Mouse (Mus musculus): ENCODE data around the gene Tldc2.

Tldc2 gene

DNA sequence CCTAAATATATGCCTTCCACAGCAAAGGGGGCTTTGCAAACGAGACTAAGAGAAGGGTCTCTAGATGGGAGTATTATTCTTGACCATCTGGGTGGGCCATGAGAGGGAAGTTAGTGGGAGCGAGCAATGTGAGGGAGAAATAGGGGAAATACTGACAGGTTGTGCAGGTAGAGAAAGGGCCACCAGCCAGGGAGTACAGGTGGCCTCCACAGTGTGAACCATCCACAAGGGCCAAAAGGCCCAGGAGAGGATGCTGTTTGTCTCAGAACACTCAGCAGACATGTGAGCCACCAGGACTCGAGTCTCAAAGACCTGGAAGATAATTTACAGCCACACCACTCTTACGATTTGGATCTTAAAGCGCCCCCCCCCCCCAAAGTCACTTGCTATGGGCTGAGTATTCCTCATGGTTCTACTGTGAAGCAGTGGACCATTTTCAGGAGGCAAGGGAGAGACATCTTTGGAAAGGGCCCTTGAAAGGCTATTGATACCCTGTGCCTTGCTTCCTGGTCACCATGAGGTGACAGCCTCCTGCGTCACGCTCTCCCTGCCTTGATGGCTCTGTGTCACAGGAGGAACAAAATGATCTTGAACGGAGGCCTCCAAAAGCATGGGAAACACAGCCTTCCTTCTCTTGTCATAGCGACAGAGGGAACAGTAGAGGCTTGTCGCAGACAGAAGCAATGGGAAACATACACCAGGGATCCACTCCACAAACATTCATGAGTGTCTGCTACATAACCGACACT, 26.1 kb upstream of the Tldc2 start:
- DNase-seq (ENCODE audit: low spot score) = no peak

DNA sequence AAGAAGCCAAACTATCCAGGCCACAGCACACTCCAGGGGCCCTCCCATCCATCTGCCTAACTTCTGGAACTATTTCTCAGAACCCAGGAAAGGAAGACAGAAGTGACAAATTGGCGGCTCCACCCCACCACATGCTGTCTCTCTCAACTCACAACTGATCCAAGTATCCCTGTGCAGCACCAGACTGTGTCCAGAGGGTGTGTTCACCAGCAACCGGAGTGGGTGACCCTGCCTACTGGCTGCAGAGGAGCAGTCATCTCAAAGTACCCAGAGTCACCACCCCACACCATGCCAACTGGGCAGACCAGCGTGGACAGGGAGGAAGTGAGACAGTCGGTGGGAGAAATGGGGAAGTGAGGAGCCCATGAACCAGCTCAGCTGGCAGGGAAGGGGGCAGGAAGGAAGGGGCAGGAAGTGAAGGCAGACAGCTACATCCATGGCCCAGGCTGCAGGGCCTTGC, 23.6 kb upstream of the Tldc2 start:
- DNase-seq (ENCODE audit: low spot score) = no peak

DNA sequence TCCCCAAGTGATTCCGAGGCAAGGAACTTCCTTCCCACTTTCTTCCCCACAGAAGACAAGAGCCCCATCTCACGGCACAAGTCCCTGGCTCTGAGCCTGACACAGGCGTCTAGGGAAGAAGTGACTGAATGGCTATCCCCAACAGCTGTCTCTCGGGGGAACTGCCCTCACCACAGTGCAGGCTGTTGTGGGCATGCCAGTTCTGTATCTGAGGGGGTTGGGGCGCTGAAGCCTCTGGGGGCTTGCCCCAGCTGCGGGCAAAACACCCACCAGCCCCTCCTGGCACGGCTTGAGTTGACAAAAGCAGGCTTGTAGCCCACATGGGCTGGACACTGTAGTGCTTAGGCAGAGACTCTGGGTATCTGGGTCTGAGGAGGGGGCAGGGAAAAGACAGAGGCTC, 22.7 kb upstream of the Tldc2 start:
- no peak for DNase-seq (ENCODE audit: low spot score)

DNA sequence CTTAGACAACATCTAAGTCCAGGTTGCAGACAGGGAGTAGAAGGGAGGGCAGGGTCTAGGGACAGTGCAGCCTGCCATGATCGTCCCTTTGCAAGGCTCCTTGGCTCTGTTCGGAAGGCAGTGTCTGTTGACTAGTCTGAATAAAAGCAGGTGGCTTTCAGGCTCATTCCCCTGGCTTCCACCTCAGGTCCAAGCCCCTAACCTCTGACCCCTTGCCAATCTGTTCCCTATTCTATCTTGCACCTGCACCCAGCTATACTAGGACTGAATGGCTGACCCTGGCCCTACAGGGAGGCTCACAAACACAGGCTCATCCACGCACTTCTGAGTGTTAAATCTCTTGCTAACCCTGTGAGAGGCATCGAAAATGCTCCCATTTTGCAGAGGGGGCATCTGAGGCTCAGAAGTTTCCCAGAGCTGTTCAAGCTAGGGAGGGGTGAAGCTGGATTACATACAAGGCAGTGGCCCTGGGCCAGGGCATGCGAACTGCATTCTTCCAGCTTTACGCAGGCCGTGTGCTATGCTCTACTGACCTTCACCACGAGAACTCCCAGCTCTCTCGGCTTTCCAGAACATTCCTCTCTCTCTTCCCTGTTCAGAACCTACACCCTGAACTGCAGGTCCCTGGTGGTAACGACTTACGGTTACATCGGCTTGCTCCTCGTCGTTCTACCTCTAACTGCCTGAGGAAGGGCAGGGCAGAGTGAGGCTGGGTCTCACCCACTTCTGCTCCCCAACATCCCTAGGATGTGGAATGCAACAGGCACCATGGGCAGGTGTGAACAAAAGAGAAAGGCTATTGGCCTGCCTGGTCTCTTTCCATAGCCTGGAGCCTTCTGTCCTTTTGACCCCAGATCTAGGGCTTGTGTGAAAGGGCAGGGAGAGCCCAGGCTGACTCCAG, 21.6 kb upstream of the Tldc2 start:
- DNase-seq (ENCODE audit: low spot score) = no peak

DNA sequence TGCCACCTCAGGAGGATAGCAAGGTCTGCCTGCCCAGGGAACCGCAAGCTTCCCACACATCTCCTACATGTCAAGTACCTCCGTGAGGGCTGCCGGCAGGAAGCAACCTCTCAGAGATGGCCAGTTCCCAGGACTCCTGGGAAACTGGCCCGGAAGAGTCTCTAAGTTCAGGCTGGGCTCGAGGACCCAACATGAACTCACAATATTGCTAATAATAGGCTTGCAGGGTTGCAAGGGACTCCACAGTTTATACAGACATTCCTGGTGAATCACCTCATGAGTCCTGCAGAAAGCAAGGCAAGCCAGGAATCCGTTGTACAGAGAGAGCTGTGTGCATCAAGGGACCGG, 21.0 kb upstream of the Tldc2 start:
- DNase-seq (ENCODE audit: low spot score) = no peak

DNA sequence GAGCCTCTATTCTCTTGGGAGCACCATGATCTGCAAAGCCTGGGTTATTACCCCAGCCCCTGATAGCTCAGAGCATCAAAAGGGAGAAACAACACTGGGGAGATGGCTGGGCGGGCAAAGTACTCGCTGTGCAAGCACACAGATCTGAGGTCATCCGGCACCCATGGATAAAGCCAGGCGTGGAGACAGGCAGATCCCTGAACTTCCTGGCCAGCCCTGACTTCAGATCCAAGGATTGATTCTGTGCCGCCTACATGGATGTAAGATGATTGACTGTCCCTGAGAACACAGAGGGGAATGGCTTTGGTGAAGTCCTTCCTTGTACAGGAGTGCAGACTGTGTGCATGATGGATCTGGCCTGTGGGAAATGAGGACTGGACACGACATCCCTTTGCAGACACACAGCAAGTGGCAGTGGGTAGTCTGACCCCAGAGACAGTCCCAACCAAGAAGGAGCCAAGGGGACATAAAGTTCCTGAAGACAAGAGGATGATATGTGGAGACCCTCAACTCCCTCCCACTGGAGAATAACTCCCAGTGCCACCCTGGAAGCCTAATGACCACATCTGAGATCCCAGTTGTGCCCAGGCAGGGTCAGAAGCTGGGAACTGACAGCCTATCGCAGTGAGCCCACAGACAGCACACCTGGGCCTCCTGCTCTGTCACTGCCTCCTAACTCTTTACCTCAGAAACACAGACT, 20.0 kb upstream of the Tldc2 start:
- no peak for DNase-seq (ENCODE audit: low spot score)

DNA sequence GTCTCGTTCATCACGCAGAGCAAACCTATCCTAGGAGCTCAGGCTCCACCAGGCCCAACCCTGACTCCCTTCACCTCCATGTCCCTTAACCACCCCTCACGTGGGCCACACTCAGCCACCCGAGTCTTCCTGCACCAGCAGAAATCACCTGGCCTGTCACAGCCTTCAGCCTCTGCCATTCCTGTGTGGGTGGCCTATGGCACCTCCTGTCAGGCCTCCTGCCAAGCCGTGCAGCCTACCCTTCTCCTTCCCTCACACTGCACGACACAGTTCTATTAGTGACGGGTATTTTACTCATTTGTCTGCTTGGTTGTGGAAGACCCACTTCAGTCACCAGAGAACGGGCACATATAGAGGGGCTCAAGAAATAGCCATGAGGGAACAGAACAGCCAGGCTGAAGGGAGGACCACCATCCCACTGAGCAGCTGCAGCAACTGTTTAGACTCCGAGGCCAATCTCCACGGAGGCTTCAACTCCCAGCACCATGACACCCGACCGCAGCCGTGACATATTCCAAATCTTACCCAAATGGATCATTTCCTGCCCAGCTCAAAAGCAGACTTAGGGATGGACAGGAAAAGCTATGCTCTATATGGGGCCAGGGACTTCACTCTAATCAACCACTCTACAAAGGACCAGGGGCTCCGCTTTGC, 18.0 kb upstream of the Tldc2 start:
- no peak for DNase-seq (ENCODE audit: low spot score)

DNA sequence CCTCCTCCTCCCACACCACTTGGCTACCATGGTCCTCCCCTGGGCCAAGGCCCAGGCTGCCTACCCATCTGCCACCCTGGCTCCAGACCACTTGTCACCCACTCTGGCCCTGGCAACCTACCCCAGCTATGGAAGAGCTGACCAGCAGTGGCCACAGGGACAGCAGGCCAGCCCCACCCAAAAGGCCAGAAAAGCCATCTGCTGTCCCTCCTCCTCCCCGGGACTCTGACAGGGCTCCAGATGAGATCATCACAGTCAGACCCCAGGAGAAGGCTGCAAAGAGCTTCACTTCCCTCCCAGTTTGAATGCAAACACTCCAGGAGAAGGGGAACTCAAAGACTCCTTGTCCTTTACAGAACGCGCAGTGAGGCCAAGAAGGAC, 17.5 kb upstream of the Tldc2 start:
- DNase-seq (ENCODE audit: low spot score) = no peak

DNA sequence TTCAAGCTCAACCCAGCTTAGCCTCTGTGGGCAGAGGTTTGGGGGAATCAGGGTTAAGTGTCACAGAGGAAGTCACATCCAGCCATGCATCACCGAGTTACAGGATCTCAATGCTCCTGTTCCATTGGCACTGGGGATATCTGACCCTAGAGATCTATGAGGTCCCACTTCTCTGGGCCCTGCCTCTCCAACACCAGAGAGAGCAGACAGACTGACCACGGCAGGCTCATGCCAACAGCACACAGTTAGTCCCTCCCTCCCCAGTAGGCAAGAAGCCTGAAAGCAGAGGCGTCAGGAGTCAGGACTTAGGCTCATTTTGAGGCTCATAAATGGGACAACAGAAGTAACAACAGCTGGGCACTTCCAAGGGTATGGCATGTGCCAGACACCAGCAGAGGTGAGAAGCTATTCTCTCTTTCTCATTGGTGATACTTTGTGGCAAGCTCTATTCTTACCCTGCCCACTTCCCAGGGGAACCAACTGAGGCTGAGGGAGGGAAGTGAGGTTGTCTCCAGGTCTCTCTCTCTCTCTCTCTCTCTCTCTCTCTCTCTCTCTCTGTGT, 17.0 kb upstream of the Tldc2 start:
- DNase-seq (ENCODE audit: low spot score) = no peak

DNA sequence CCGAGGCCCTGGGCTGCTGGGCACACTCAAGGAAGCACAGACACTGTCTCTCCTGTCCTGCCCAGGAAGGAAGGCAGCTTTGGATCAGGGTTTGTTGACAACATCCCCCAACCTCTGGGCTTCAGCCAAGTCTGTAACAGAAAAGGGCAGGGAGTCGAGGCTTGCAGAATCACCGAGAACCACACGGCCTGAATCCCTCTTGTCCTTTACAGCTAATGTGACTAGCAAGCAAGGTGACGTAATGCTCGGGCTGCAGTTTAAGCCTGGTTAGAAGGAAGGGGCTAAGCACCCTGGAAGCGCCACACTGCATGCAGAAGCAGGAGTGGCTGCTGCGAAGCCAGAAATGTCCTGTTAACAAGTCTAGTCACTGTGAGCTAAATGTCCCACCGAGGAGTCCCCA, 16.5 kb upstream of the Tldc2 start:
- DNase-seq (ENCODE audit: low spot score) = no peak

DNA sequence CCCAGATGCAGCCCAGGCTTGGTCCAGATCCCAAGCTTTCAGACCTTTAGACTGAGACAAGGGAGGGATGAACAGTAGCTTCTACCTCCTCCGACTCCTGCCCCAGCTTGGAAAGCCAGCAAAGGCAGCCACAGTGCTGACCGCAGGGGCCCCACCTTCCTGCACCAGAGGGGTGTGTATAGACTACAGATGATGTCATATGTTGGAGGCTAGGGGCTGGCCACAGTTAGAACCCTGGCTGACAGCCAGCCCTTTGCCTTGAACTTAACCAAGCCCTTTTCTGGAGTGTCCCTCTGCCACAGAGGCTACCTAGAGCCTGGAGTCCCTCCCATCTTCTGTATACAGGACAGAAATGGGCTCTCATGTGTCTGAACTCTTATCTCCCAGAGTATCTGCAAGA, 15.3 kb upstream of the Tldc2 start:
- no peak for DNase-seq (ENCODE audit: low spot score)

DNA sequence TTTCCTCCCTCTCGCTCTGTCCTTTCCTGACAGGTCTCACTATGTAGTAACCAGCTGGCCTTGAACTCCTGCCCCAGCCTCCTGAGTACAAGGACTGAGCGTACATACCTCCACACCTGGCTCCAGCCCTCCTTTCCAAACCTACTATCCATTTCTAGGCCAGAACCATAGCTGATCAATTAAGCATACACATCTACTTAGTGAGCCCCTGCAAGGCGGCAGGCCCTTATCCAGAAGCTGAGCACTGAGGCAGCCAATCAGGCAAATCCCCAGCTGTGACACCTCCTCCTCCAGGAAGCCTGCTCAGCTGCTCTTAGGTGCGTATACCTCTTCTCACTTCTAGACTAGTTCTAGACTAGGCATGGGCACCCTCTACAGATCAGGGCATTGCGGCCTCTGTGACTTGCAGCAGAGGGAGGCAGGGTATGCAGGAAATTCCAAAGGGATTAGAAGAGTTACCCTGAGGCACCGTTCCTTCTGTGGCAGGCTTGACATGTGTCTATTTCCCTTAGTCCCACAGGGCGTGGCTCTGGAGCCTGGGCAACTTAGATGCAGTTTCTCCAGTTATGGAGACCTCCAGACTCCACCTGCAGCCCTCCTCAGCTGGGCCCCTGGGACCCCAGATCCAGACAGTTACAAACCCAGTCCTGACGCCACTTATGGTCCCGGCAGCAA, 14.4 kb upstream of the Tldc2 start:
- DNase-seq (ENCODE audit: low spot score) = no peak

DNA sequence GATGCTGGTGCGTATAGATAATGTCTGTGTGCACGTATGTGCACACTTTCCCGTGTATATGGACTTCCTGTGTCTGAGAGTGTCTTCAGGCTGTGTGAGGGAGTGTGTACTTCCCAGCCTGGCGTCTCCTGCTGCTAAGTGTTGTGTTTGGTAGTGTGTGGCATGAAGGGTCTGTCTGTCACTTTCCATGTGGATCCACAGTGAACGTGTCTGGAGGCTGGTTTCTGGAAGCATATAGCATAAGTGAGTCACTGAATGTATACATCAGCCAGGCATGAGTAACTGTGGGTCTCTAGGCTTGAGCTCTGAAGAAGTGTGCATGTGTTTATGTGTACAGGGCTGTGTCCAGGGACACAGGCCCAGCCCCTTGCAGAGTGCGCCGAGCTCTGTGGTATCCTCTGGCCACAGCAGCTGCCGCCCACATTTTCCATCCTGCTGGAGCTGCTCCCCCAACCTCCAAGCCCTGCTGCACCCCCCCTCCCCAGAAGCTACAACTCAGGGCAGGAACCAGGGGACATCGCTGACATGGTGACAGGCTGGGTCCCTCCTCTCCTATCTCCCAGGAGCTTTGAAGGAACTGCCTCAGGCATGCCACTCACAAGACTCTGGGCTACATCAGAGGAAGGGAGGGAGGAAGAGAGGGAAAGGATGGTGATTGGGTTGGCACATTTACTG, 13.3 kb upstream of the Tldc2 start:
- DNase-seq (ENCODE audit: low spot score) = no peak

DNA sequence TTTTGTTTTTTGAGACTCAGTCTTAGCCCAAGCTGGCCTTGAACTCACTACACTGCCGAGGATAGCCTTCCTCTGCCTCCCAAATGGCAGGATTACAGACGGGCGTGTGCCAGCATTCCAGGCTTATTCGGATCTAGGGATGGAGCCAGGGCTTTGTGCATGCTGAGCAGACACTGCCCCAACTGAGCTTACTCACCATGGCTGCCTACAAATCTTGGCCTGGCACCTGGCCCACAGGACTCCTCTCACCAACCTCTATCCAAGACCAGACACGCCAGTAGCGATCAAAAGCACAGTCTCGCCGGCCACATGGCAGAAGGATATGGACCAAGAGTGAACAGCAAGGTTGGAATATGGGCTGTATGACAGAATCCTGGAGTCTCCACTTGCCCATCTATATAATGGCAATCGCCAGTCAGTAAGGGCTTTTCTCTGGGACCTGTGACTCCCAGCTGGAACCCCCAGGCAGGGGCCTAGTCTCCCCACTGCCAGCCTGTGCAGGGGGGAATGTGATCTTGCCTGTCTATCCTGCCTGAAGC, 12.6 kb upstream of the Tldc2 start:
- DNase-seq (ENCODE audit: low spot score) = no peak

DNA sequence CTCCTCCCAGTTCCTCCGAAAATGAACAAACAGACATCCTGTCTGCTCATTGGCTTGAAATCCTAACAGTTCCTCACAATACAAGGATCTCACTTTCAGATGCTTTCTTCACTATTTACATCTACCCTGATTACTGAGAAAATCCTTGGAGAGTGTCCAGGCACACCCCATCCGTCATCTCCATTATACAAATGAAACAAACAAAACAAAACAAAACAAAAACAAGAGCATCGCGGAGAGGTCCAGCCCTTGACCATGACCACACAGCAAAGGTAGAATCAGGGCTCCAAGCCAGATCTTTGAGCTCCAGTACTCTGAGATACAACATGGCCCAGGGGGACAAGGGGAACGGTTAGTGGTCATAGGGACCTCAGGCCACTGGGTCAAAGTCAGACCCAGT, 12.1 kb upstream of the Tldc2 start:
- no peak for DNase-seq (ENCODE audit: low spot score)

DNA sequence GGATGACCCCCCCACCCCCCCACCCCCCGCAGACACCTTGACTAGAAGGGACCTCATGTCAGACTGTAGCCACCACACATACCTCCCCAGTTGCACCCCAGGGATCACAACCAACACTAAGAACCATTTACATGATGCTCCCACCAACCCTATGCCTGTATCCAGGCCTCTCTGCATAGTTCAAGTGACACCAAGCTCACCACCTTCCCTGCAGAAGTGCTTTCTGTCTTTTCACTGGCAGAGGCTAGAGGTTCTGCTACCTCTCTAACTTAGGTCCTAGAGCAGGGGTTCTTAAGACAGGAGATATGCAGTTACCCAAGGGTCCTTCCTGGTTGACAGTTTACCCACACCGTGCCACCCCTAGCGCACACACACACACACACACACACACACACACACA, 11.6 kb upstream of the Tldc2 start:
- no peak for DNase-seq (ENCODE audit: low spot score)

DNA sequence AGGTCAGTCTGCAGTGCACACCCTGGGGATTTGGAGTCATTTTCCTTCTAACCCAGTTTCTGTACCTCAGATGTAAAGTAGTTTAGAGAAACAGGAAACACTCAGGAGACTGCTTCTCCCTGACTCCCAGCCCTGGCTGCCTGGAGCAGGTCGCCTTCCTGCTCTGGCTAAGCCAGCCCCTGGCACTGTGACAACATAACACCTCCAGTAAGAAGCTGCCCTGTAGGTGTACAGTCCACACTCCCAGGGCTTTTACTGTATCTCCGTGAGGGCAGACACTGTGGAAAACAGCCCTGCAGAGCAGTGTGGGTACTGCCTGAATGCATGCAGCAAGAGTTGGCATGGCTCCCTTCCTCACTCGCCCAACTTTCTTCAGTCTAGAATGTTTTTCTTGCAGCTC, 11.2 kb upstream of the Tldc2 start:
- DNase-seq (ENCODE audit: low spot score) = no peak

DNA sequence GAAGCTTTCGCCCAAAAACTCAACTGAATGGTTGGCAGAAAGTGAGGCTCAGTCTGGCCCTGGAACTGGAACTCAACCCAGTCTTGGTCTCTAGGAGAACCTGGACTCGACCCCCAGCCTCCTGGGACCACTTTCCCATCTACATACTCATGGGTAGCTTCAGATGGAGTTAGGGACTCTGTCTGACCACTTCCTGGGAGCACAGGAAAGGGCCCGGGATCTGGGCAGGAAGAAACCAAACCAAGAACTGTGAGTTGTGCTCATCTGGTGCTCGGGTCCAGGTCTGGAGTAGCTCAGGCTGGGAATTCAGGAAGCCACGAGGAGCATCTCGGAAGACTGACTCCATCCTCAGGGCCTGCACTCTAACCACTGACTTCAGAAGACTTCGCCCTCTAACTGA, 10.3 kb upstream of the Tldc2 start:
- DNase-seq (ENCODE audit: low spot score) = no peak

DNA sequence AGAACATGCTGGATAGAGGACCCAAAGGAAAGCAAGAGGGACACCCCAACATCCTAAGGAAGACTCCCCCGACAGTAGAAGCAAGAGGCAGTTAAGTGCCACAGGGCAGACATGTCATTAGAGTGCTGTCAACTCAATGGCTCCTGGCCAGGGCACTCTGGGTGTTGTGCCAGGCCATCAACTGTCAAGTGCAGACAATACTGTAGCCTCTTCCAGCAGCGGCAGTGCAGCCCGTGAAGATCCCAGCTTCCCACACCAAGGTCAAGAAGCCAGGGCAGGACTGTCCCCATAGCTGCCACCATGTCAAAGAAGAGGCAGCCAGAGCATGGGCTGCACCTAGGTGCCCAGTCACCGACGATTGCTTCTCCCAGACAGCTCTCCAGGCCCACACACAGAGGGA, 9.7 kb upstream of the Tldc2 start:
- DNase-seq (ENCODE audit: low spot score) = no peak

DNA sequence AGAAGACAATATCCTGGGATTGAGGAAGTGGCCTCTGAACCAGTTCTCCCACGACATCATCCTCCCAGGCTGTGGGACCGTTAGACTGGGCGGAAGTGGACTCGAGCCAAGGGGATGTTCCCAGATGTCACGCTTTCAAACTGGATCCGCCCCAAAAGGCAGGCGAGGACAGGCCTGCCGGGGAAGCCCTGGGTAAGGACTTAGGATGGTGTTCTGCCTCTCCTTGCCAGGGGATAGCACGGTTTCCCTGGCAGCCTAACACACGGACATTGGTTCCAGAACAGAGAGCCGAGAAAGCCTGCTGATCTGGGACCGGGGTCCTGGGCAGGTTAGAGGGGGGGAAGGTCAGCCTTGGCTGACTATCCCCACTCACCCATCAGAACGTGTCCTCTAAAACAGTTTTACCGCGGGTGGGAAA, 9.2 kb upstream of the Tldc2 start:
- DNase-seq (ENCODE audit: low spot score) = no peak
